Mouse (Mus musculus) hindbrain, embryonic 15.5 days (tissue): ENCODE measurements around the gene Olfr986. TPM values are rescaled to one million over a fixed set of nuclear protein-coding genes. Genes with fewer than 3 reads are reported as not detected.

Source experiments
- ATAC-seq: fragments of 200-750 bp; cut with Nextera tagmentation; 2 replicates; pipeline ENCODE4 v1.8.0; 2017; ENCODE audit warnings: low read depth, moderate number of reproducible peaks, moderate TSS enrichment; ENCODE audit not compliant: low FRiP score
- H3K27ac ChIP-seq: fragments of 300-500 bp; sonication (generic); replicated peaks from 2 replicates; pipeline ENCODE4 v1.5.1; 2015; ENCODE audit warnings: mild to moderate bottlenecking, inconsistent platforms
- H3K27me3 ChIP-seq: fragments of 300-500 bp; sonication (generic); 2 replicates; pipeline ENCODE4 v1.6.1; 2015; ENCODE audit warnings: control low read depth, inconsistent platforms
- H3K36me3 ChIP-seq: fragments of 300-500 bp; sonication (generic); 2 replicates; pipeline ENCODE4 v1.6.1; 2015; ENCODE audit warnings: control low read depth, inconsistent platforms
- H3K4me1 ChIP-seq: fragments of 300-500 bp; sonication (generic); replicated peaks from 2 replicates; pipeline ENCODE4 v1.6.1; 2015; ENCODE audit warnings: control low read depth, inconsistent platforms
- H3K4me2 ChIP-seq: fragments of 300-500 bp; sonication (generic); 2 replicates; pipeline ENCODE4 v1.6.1; 2015; ENCODE audit warnings: moderate library complexity, mild to moderate bottlenecking, inconsistent platforms
- H3K4me3 ChIP-seq: fragments of 300-500 bp; sonication (generic); 2 replicates; pipeline ENCODE4 v1.5.1; 2015; ENCODE audit warnings: mild to moderate bottlenecking, inconsistent platforms
- H3K9ac ChIP-seq: fragments of 300-500 bp; sonication (generic); 2 replicates; pipeline ENCODE4 v1.6.1; 2015; ENCODE audit warnings: inconsistent platforms
- H3K9me3 ChIP-seq: fragments of 300-500 bp; sonication (generic); 2 replicates; pipeline ENCODE4 v1.6.1; 2016; ENCODE audit warnings: control low read depth, inconsistent platforms
- WGBS: fragments of 180-500 bp; shearing (Covaris S2); methylation state at CpG from one replicate; pipeline ENCODE4 v1.1.7; 2015; 5-methylcytosine and 5-hydroxymethylcytosine counted together
- polyA plus RNA-seq: library from polyadenylated mRNA; unstranded; fragments of >200 nt; fragmentation: Nextera tagmentation; extraction: Ambion mirVana; gene quantifications from 2 replicates; pipeline ENCODE4 v1.2.1, GENCODE M21; 2015

Olfr986 gene
- polyA plus RNA-seq, 1 experiment from 2014 or later: not detected

- peaks cover 50% of the 10 kb centered on the region for H3K36me3 ChIP-seq
- WGBS: 79% methylated on average over 5 of the region's 5 CpGs
- H3K27ac ChIP-seq: no peak overlapping the region
- H3K4me2 ChIP-seq: no peak overlapping the region
- H3K9me3 ChIP-seq: no peaks in the 10 kb centered on the region
- H3K9ac ChIP-seq: no peak overlapping the region
- no peak for ATAC-seq
- H3K27me3 ChIP-seq: no peaks in the 10 kb centered on the region
- no peak overlapping the region for H3K4me3 ChIP-seq
- H3K4me1 ChIP-seq: no peaks in the 10 kb centered on the region
Observed at GRCm38 (mm10) chr9:40206546-40206950, 25.8 kb downstream of the Olfr986 start.

- Histone ChIP-seq H3K4me3 (no peak overlapping the region), H3K36me3 (peaks cover 62% of the 10 kb centered on the region), H3K9me3 (no peaks in the 10 kb centered on the region), H3K9ac (no peak overlapping the region), H3K27me3 (no peaks in the 10 kb centered on the region), H3K4me1 (no peaks in the 10 kb centered on the region), H3K4me2 (no peak overlapping the region), H3K27ac (no peak overlapping the region)
- WGBS: 89% methylated on average over 2 of the region's 2 CpGs
- ATAC-seq: no peak
Observed at GRCm38 (mm10) chr9:40210744-40211143, 30.0 kb downstream of the Olfr986 start.

- H3K36me3 ChIP-seq: peaks cover 42% of the 10 kb centered on the region
- H3K9me3 ChIP-seq: no peaks in the 10 kb centered on the region
- no peak overlapping the region for H3K4me2 ChIP-seq
Observed at GRCm38 (mm10) chr9:40214058-40214457, 33.3 kb downstream of the Olfr986 start.

DNA sequence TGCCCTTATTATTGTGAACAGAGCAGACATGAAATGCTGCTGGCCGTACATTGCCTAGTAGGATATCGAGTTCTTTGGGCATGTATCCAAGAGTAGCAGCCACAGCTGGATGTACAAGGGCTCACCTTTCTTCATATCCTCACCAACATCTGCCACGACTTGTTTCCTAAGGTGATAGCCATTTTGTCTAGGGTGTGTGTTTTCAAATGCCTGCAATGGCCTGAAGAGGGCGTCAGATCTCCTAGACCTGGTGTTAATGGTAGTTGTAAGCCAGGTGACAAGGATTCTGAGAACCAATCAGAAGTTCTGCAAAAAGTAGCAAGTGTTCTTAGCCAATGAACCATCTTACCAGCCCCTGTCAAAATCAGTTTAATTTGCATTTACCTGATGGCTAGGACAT, 35.9 kb downstream of the Olfr986 start:
- Histone ChIP-seq H3K9me3 (no peaks in the 10 kb centered on the region), H3K27me3 (no peaks in the 10 kb centered on the region), H3K27ac (no peak overlapping the region), H3K36me3 (peaks cover 16% of the 10 kb centered on the region), H3K4me3 (no peak overlapping the region), H3K4me2 (no peak overlapping the region), H3K4me1 (no peaks in the 10 kb centered on the region), H3K9ac (no peak overlapping the region)
- no peak for ATAC-seq
- 73% methylated on average over 4 of the region's 4 CpGs for WGBS

More at GRCm38 (mm10) chr9:40214058-40214457, 33.3 kb downstream of the Olfr986 start:
- H3K4me3 ChIP-seq: no peak overlapping the region
- H3K27me3 ChIP-seq: no peaks in the 10 kb centered on the region
- no peak for ATAC-seq
- no peak overlapping the region for H3K9ac ChIP-seq
- H3K4me1 ChIP-seq: no peaks in the 10 kb centered on the region
- 92% methylated on average over 5 of the region's 5 CpGs for WGBS
- H3K27ac ChIP-seq: no peak overlapping the region

DNA sequence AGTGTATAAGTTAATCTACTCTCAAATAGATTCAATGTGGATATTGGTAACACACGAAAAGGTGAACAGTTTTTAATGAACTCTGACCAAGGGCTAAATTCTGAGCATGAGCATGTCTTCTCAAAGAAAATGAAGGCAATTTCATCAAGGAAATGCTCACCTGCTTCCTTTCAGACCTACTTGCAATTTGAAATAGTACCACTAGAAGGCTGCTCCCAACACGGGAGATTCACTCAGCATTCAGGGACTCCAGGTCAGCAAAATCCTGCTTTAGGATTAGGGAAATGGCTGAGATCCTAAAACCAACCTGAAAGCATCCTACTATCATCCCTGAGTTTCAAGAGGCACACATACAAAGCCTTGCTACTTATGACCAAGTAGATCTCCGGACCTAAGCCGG, 43.6 kb downstream of the Olfr986 start:
- ATAC-seq: no peak
- Histone ChIP-seq H3K4me3 (no peak overlapping the region), H3K4me2 (no peak overlapping the region), H3K9me3 (no peaks in the 10 kb centered on the region), H3K27me3 (no peaks in the 10 kb centered on the region), H3K4me1 (peaks cover 3% of the 10 kb centered on the region; the same call in 1 of the 2 replicates), H3K27ac (no peak overlapping the region), H3K9ac (no peak overlapping the region), H3K36me3 (no peaks in the 10 kb centered on the region)
- 74% methylated on average over 4 of the region's 4 CpGs for WGBS

- Histone ChIP-seq H3K27ac (no peak overlapping the region), H3K9ac (no peak overlapping the region)
- peak; percentile 88 for ATAC-seq
Observed at GRCm38 (mm10) chr9:40227874-40228789, 47.4 kb downstream of the Olfr986 start.

DNA sequence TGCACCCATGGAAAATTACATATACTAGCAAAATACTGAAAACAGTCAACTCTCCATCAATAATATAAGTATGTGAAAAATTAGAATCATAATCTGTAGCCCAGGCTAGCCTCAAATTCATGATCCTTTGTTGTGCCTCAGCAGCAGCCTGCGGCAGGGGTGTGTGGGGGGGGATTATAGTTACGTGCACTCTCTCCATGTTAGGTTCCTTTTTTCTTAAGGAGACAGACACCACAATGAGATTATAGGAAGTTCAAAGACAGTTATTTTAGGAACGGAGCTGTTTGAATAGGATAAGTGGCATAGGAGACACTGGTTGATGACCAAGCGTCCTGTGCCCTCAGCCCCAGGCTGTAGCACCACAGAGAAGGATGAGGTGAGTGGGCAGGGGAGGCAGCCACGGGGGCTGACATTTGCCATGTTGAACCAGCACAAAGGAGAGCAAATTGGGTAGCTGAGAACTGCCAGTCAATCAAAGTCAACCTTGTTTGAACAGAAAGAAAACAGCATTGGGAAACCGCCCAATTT, 48.1 kb downstream of the Olfr986 start:
- Histone ChIP-seq H3K4me3 (no peak overlapping the region), H3K36me3 (no peaks in the 10 kb centered on the region), H3K27me3 (no peaks in the 10 kb centered on the region), H3K4me1 (peaks cover 3% of the 10 kb centered on the region; the same call in 1 of the 2 replicates), H3K27ac (no peak overlapping the region), H3K9ac (no peak overlapping the region), H3K9me3 (no peaks in the 10 kb centered on the region), H3K4me2 (no peak overlapping the region)
- WGBS: 45% methylated on average over 6 of the region's 6 CpGs
- ATAC-seq: no peak

More at GRCm38 (mm10) chr9:40227874-40228789, 47.4 kb downstream of the Olfr986 start:
- H3K4me2 ChIP-seq: no peak overlapping the region
- no peaks in the 10 kb centered on the region for H3K36me3 ChIP-seq
- H3K27me3 ChIP-seq: no peaks in the 10 kb centered on the region
- no peak overlapping the region for H3K4me3 ChIP-seq
- peaks cover 3% of the 10 kb centered on the region; the same call in 1 of the 2 replicates for H3K4me1 ChIP-seq
- 71% methylated on average over 10 of the region's 10 CpGs for WGBS
- no peaks in the 10 kb centered on the region for H3K9me3 ChIP-seq

DNA sequence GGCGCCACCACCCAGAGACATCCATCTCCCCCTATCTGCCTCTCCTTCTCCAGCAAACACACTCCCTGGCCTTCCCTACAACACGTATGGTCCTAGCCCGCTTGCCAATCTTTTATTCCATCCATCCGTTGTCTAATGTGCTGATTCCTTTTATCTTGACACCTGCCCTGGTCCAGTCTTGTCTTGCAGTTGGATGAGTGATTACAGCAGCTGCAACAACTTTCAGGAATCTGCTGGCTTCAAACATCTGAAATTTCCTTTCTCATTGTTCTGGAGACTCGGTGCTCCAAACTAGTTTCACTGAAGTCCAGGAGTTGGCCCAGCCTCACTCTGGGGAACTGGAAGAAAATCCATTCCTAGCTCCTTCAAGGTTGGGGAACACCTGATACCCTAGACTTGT, 48.8 kb downstream of the Olfr986 start:
- no peak overlapping the region for H3K4me2 ChIP-seq
- 51% methylated on average over 5 of the region's 5 CpGs for WGBS

GRCm38 (mm10) chr9:40231019-40231418, 50.3 kb downstream of the Olfr986 start:
- no peak overlapping the region for H3K9ac ChIP-seq
- peaks cover 3% of the 10 kb centered on the region; the same call in 1 of the 2 replicates for H3K4me1 ChIP-seq
- no peak overlapping the region for H3K4me3 ChIP-seq
- no peak overlapping the region for H3K27ac ChIP-seq
- no peaks in the 10 kb centered on the region for H3K27me3 ChIP-seq
- no peaks in the 10 kb centered on the region for H3K9me3 ChIP-seq
- 81% methylated on average over 3 of the region's 3 CpGs for WGBS
- no peak overlapping the region for H3K4me2 ChIP-seq
- H3K36me3 ChIP-seq: no peaks in the 10 kb centered on the region
- ATAC-seq: no peak

More for the DNA sequence above, 48.8 kb downstream of the Olfr986 start:
- H3K9ac ChIP-seq: no peak overlapping the region
- no peaks in the 10 kb centered on the region for H3K27me3 ChIP-seq
- peaks cover 3% of the 10 kb centered on the region; the same call in 1 of the 2 replicates for H3K4me1 ChIP-seq
- H3K4me3 ChIP-seq: no peak overlapping the region
- H3K36me3 ChIP-seq: no peaks in the 10 kb centered on the region
- H3K9me3 ChIP-seq: no peaks in the 10 kb centered on the region
- H3K27ac ChIP-seq: no peak overlapping the region
- no peak for ATAC-seq

DNA sequence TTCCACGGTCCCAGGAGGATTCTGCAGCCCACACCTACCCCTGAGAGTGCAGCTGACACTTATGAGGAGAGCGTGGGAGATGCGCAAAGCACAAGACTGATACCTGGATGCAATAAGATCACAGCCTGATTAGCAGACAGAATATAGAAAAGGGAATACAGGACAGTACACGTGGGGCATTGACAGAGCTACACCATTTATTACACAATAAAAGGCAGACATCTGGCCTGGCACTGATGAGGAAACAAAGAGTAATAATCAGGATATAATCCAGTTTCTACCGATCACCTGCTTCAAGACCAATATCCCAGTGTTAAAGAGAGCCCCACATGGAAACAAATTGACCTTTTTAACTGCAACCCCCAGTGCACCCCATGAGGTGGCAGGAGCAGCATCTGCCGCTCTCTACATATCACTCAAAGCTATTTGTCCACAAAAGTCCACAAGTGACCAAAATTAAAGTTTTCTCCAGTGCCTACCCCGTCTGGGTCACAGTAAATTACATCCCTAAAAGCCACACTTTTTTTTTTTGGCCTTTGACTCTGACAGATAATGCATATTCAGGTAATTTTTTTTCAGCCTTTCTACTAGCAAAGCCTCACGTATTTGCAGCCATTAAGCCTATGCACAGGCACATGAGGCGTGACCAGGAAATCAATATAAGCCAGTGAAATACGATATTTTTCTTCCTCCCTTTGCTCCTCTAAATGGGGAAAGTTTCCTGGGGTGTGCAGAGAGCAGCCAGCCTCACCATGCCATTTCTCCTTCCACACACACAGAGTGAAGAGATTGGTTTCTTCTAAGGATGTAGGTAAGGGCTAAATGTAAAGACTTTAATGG, 53.7 kb downstream of the Olfr986 start:
- Histone ChIP-seq H3K4me3 (no peak overlapping the region), H3K4me2 (no peak overlapping the region), H3K9ac (no peak overlapping the region), H3K9me3 (no peaks in the 10 kb centered on the region), H3K4me1 (no peaks in the 10 kb centered on the region), H3K36me3 (no peaks in the 10 kb centered on the region), H3K27me3 (no peaks in the 10 kb centered on the region), H3K27ac (no peak overlapping the region)
- WGBS: 55% methylated on average over 10 of the region's 10 CpGs
- no peak for ATAC-seq

- Histone ChIP-seq H3K4me3 (no peak overlapping the region), H3K9me3 (no peaks in the 10 kb centered on the region), H3K4me2 (no peak overlapping the region), H3K27ac (no peak overlapping the region), H3K27me3 (no peaks in the 10 kb centered on the region), H3K36me3 (no peaks in the 10 kb centered on the region), H3K9ac (no peak overlapping the region), H3K4me1 (no peaks in the 10 kb centered on the region)
- ATAC-seq: no peak
- WGBS: 84% methylated on average over 7 of the region's 7 CpGs
Observed at GRCm38 (mm10) chr9:40235220-40235619, 54.5 kb downstream of the Olfr986 start.
